Mouse (Mus musculus): ENCODE measurements at regions not wholly inside any gene's neighbourhood (a gene's known extent, or its start where the extent isn't known, plus 50 kb on each side); places are given as distances from the start of the nearest gene placed in this dataset.

- TF ChIP-seq POLR2A (IDR thresholded peaks at IDR 0.05; ENCODE audit: control insufficient read depth, low read depth, low read length) (no peak), CTCF (IDR thresholded peaks at IDR 0.05; ENCODE audit: control insufficient read depth, insufficient read depth, insufficient replicate concordance, low read depth, low read length) (no peak)
Observed at GRCm38 (mm10) chr6:52435358-52435757, 122.1 kb downstream of the Evx1 start.
